Mouse (Mus musculus): ENCODE measurements at regions not wholly inside any gene's neighbourhood (a gene's known extent, or its start where the extent isn't known, plus 50 kb on each side); places are given as distances from the start of the nearest gene placed in this dataset.
A peak's percentile ranks its signal among the peaks of the same experiment; 100 is the strongest.

- no peak for DNase-seq (ENCODE audit: extremely low spot score in 1 of 2, low spot score in 1 of 2)
Observed at GRCm38 (mm10) chr13:110578159-110578558, 183.3 kb downstream of the Plk2 start.

- no peak for DNase-seq (ENCODE audit: extremely low spot score in 1 of 2, low spot score in 1 of 2)
Observed at GRCm38 (mm10) chr13:110580166-110580565, 185.3 kb downstream of the Plk2 start.

- no peak for DNase-seq (ENCODE audit: extremely low spot score in 1 of 2, low spot score in 1 of 2)
Observed at GRCm38 (mm10) chr13:110580570-110580969, 185.7 kb downstream of the Plk2 start.

GRCm38 (mm10) chr13:110584765-110585164 lies 189.9 kb downstream of the Plk2 start:
- no peak for DNase-seq (ENCODE audit: extremely low spot score in 1 of 2, low spot score in 1 of 2)

- no peak for DNase-seq (ENCODE audit: extremely low spot score in 1 of 2, low spot score in 1 of 2)
Observed at GRCm38 (mm10) chr13:110594630-110595029, 199.8 kb downstream of the Plk2 start.

GRCm38 (mm10) chr13:110599666-110600065 lies 204.8 kb downstream of the Plk2 start:
- no peak for DNase-seq (ENCODE audit: extremely low spot score in 1 of 2, low spot score in 1 of 2)

GRCm38 (mm10) chr13:110600377-110600776 lies 205.5 kb downstream of the Plk2 start:
- DNase-seq (ENCODE audit: extremely low spot score in 1 of 2, low spot score in 1 of 2) = no peak

GRCm38 (mm10) chr13:110601352-110601751 lies 206.5 kb downstream of the Plk2 start:
- no peak for DNase-seq (ENCODE audit: extremely low spot score in 1 of 2, low spot score in 1 of 2)

GRCm38 (mm10) chr13:110601840-110602239 lies 207.0 kb downstream of the Plk2 start:
- no peak for DNase-seq (ENCODE audit: extremely low spot score in 1 of 2, low spot score in 1 of 2)

GRCm38 (mm10) chr13:110602894-110603293 lies 208.0 kb downstream of the Plk2 start:
- DNase-seq (ENCODE audit: extremely low spot score in 1 of 2, low spot score in 1 of 2) = no peak

GRCm38 (mm10) chr13:110619010-110619409 lies 224.2 kb downstream of the Plk2 start:
- DNase-seq (ENCODE audit: extremely low spot score in 1 of 2, low spot score in 1 of 2) = peak; percentile 62 to 79

- DNase-seq (ENCODE audit: extremely low spot score in 1 of 2, low spot score in 1 of 2) = peak in 1 of 2 experiments; percentile 46
Observed at GRCm38 (mm10) chr13:110627136-110627535, 232.3 kb downstream of the Plk2 start.

GRCm38 (mm10) chr13:110627732-110628131 lies 232.9 kb downstream of the Plk2 start:
- peak; percentile 93 to 94 for DNase-seq (ENCODE audit: extremely low spot score in 1 of 2, low spot score in 1 of 2)

GRCm38 (mm10) chr13:110628201-110628600 lies 233.4 kb downstream of the Plk2 start:
- peak in 1 of 2 experiments; percentile 55 for DNase-seq (ENCODE audit: extremely low spot score in 1 of 2, low spot score in 1 of 2)

- no peak for DNase-seq (ENCODE audit: extremely low spot score in 1 of 2, low spot score in 1 of 2)
Observed at GRCm38 (mm10) chr13:110633261-110633781, 238.5 kb downstream of the Plk2 start.

GRCm38 (mm10) chr13:110633899-110634298 lies 239.1 kb downstream of the Plk2 start:
- DNase-seq (ENCODE audit: extremely low spot score in 1 of 2, low spot score in 1 of 2) = no peak

- DNase-seq (ENCODE audit: extremely low spot score in 1 of 2, low spot score in 1 of 2) = no peak
Observed at GRCm38 (mm10) chr13:110642792-110643191, 247.9 kb downstream of the Plk2 start.

GRCm38 (mm10) chr13:110643198-110643896 lies 248.5 kb downstream of the Plk2 start:
- peak in 1 of 2 experiments; percentile 41 for DNase-seq (ENCODE audit: extremely low spot score in 1 of 2, low spot score in 1 of 2)

GRCm38 (mm10) chr13:110643897-110644213 lies 249.0 kb downstream of the Plk2 start:
- DNase-seq (ENCODE audit: extremely low spot score in 1 of 2, low spot score in 1 of 2) = no peak

GRCm38 (mm10) chr13:110649378-110649777 lies 254.5 kb downstream of the Plk2 start:
- DNase-seq (ENCODE audit: extremely low spot score in 1 of 2, low spot score in 1 of 2) = no peak

- DNase-seq (ENCODE audit: extremely low spot score in 1 of 2, low spot score in 1 of 2) = peak; percentile 31 to 71
Observed at GRCm38 (mm10) chr13:110649870-110650497, 255.1 kb downstream of the Plk2 start.

GRCm38 (mm10) chr13:110652201-110652600 lies 257.4 kb downstream of the Plk2 start:
- no peak for DNase-seq (ENCODE audit: extremely low spot score in 1 of 2, low spot score in 1 of 2)

Measured in frontal cortex, adult 2 months (tissue).